Mouse (Mus musculus): Measurements from ENCODE around the gene Bbip1.
"Not testable (repeated sequence)": the region's sequence is repeated elsewhere in the genome, so short reads cannot be mapped to it uniquely, and the experiment has no call there.

The Bbip1 gene

DNA sequence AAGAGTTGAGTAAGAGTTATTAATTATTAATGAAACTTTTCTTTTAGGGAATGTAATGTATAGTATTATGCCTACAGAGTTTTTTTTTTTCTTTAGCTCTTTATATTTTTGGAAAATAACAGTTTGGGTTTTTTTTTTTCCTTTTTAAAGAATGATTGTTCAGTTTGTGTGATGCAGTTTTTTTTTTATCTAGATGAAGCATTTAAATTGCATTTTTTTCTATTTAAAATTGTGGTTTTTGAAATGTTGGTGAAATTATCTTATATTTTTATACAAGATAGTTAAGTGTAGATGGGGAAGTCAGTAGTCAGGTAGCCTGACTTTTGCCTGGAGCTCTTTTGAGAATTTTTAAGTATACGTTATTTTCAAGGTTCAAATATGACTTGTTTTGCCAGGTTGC is 17.7 kb downstream of the Bbip1 start:
- CTCF ChIA-PET: no interaction called here

DNA sequence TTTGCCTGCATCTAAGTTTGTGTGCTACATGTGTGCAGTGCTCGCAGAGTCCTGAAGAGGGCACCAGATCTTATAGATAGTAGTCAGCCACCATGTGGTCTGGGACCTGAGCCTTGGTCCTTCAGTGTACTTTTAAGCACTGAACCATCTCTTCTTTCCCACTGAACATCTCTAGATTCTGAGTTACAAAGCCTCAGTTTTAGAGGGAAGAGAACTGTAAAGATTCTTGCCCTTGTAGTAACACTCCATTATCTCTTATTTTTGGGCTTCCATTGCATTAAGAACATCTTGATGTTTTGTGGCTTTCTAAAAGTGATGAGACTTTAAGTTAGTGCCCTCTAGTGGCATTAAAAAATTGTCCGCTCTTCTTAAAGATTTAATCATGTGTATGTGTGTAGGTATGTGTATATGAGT is 19.1 kb downstream of the Bbip1 start:
- CTCF ChIA-PET: no interaction called here

DNA sequence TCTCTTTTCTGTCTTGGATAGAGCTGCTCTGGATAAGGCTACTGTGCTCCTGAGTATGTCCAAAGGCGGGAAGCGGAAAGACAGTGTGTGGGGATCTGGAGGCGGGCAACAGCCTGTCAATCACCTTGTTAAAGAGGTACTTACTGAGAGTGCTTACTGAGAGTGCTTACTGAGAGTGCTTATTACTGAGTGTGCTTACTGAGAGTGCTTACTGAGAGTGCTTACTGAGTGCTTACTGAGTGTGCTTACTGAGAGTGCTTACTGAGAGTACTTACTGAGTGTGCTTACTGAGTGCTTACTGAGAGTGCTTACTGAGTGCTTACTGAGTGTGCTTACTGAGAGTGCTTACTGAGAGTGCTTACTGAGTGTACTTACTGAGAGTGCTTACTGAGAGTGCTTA is 22.4 kb downstream of the Bbip1 start:
- CTCF ChIA-PET: not testable (repeated sequence)

DNA sequence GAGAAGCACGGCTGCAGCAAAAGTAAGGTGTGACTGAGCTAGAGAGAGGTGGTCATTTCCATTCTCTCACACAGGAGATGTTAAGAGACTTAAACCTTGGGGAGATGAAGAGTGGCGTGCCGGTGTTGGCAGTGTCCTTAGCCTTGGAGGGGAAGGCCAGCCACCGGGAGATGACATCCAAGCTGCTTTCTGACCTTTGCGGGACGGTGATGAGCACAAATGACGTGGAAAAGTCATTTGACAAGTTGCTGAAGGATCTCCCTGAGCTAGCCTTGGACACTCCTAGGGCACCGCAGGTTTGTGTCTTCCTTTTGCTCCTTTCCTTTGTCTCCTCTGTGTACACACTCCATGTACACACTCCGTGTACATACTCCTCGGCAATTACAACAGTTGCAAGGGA is 24.9 kb downstream of the Bbip1 start:
- CTCF ChIA-PET: interaction anchor here (0.6 kb wide), 1 partner anchor 9 kb away, joined by 12 read pairs; no protein-coding TSS in a partner anchor

DNA sequence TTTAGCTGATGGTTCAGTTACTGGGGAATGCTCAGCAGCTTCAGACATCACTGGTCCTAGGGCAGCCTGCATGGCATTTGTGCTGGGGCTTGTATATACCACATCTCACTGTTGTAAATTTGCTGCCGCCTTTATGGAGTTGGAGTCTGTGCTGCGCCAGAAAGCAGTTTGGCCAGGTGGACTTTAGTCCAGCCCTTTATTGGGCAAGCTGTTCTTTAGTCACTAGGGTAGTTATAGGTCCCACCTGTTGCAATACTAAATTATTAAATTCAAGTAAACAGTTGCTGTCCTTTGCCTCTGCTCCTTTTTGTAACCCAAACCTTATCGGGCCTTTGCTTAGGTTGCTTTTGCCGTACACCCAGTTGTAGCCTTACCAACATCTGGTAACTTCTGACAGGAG is 29.5 kb downstream of the Bbip1 start:
- CTCF ChIA-PET: no interaction called here

DNA sequence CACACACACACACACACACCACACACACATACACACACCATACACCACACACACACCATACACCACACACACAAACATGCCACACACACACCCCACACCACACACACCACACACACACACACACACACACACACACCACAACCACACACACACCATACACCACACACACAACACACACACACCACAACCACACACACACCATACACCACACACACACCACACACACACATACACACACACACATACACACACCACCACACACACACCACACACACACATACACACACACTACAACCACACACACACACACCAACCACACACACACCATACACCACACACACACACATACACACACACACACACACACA is 37.7 kb downstream of the Bbip1 start:
- CTCF ChIA-PET: interaction anchor here (1.0 kb wide), 1 partner anchor 17 kb away, joined by 3 read pairs; no protein-coding TSS in a partner anchor

DNA sequence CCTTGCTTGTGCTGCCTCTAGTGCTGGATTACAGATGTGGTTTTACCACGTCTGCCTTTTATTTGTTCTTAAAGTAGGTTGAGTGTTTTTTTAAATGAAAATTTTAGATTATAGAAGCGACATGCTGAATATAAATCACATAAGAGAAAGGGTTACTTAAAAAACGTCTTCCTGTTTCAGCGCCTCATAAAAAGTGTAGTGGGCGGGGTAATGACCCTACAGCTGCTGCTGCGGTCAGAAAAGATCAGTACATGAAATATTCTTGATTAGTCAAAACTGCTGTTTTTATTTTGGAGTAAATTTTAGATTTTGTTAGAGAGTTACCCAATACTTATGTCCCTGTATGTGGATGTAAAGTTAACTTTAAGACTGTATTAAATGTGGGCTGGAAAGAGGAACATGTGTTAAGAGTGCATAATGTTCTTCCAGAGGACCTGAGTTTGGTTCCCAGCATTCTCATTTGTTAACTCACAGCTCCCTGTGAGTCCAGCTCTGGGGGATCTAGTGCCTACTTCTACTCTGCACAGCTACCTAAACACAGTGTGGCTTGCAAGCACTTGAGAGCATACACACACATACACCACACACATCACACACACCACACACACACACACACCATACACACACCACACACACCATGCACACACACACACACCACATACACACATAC is 38.3 kb downstream of the Bbip1 start:
- CTCF ChIA-PET: interaction anchor here (1.0 kb wide), 1 partner anchor 17 kb away, joined by 3 read pairs; no protein-coding TSS in a partner anchor

DNA sequence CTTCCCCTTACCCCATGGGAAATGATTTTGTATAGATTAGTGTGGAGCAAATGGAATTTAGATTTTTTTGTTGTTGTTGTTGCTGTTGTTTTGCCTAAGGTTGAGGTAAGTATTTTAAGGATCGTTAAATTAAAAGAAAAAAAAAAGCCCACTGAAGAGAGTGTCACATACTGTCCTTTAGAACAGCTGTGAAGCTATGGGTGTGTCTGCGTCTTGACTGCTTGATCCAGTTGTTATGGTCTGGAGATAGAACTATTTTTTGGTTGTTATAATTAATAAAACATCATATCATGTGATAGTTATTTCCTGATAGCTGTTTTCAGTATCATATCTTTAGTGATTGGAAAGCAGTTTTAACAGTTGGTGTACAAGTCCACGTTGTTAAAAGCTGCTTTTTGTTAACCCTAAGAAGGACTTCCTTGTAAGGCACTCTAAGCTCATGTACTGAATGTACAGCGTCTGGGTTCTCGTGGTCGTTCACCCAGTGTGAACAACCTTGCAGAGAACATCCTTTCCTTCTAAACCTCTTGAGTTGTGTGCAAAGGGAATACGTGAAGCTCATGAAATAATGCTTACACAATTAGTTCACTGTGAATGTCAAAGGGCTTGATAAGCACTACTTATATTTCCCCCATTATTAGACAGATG is 39.5 kb downstream of the Bbip1 start:
- CTCF ChIA-PET: interaction anchor here (0.7 to 1.1 kb wide), 3 partner anchors 8 to 26 kb away, joined by 4 to 6 read pairs (median 4); no protein-coding TSS in a partner anchor

DNA sequence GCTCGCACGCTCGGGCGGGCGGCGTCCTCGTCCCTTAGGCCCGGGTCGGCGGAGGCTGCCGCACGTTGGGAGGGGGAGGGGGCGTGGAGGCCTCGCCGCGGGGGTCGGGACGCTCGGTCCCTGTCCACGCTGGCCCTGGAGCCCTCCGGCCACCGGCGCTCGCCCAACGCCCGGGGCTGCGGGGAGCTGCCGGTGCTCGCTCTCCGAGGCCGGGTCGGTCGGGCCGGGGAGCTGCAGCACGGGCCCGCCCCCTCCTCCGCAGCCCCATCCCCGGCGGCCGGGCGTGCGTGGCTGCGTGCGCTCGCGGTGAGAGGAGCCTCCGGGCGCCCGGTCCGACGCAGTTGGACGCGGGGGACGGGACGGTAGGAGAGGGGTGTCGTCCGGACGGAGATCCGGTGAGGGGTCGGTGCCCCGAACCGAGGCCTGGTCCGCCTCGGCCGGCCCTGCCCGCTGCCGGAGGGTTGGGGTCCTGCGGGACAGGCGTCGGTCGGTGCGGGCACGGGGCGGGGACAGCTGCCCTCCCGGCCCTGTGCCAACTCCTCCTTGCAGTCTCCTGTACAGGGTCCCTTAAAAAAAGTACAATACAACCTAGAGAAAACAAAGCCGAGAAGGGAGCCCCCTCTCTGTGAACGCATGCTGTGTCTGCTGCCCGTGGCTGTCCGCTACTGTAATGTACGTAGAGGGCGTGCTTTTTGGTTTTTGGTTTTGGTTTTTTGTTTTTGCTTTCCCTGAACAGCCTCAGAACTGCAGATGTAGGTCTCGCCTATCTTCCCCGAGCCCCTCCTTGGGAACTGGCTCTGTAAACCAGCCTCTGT is 40.7 kb downstream of the Bbip1 start:
- CTCF ChIA-PET: interaction anchor here (1.1 kb wide), 1 partner anchor 25 kb away, joined by 4 read pairs; no protein-coding TSS in a partner anchor

DNA sequence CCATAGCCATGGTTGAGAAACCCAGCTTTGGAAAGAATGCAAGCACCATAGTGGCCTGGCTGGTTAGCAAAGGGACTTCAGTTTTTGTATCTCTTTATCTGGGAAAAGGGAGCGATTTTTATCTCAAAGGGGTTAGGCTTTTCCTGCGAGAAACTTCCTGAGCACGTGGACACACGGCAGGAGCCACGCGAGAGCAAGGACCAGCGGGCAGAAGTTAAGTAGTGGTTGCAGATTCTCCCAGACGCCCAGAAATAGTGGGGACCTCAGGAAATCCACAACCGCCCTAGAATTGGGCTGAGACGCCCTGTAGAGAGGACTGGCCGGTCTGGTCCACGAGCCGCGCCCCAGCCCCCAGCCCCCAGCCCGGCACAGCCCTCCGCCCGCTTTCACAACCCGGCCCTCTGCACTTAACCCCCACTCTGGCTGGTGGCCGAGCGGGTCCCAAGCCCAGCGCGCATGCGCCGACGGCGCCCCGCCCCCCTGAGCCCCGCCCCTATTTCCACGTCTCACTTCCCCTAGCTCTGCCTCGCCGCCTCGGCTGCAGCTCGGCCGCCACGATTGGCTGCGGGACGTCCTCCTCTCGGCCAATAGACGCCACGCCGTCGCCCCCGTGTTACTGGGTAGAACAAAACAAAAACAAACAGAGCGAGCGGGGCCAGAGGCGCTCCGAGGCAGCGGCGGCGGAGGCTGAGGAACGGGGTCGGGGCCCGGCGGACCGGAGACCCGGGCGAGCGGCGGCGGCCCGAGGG is 41.5 kb downstream of the Bbip1 start:
- CTCF ChIA-PET: interaction anchor here (0.6 to 0.8 kb wide), 2 partner anchors 11 to 12 kb away, joined by 3 to 8 read pairs; no protein-coding TSS in a partner anchor

DNA sequence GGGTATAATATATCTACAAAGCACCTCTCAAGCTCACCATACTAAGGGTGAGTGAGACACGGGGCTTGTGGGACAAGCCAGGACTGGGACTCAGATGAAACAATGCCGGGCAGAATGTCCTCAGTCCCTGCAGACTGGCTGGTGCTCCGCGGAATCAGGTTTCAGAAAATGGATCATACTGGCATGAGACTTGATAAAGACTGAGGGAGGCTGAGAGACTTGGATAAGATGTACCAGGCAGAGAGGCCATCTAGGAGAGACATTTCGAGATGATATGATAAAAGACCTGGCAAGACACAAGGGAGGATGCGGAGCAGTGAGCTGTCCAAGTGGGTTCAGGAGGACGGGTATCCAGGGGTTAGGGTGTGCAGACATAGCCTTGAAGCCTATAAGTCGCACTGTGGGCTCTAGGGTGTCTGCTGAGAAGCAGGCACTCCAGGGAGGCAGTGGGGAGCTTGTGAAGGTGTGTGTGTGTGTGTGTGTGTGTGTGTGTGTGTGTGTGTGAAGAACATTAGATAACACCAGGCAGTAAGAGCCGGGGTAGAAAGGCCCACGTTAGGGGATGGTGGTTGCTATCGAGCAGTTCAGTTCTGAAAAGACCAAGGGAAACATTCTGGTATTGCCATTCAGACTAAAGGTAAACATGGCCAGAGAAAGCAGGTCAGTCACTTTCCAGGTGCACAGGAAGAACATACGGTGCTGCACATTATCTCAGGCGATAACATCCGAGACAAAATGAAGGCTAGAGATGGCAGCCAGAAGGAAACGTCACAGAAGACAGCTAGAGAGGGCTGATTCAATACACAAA is 42.3 kb downstream of the Bbip1 start:
- CTCF ChIA-PET: interaction anchor here (0.6 to 1.0 kb wide), 4 partner anchors 9 to 59 kb away, joined by 3 to 8 read pairs (median 4); no protein-coding TSS in a partner anchor

DNA sequence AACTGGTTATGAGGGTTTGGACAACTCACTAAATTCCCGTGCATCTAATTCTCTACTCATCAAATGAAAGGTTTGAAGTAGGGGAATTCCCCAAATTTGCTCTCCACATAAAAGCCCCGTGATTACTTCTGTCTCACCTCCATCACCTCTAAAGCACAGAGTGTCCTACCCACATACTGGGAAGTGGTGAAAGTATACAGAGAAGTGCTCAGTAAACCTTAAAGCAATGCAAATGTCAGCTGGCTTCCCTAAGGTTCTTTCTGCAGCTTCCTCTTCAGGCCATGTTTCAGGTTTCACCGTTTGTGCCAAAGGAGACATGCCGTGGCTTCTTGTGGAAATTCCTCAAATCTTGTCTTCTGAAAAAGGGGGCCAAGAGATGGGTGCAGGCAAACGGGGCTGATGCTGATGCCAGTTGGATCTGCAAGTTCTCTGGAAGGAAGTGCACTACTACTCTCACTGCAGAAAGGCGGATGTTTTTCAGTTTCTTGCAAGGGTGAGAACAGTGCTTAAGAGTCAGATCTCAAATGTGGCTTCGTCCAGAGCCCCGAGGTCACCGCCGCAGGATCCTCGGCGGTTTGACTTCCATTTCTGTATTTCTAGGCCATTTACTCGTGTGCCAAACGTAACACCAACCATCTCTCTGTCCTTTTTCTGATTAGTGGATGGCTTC is 44.4 kb downstream of the Bbip1 start:
- CTCF ChIA-PET: no interaction called here

DNA sequence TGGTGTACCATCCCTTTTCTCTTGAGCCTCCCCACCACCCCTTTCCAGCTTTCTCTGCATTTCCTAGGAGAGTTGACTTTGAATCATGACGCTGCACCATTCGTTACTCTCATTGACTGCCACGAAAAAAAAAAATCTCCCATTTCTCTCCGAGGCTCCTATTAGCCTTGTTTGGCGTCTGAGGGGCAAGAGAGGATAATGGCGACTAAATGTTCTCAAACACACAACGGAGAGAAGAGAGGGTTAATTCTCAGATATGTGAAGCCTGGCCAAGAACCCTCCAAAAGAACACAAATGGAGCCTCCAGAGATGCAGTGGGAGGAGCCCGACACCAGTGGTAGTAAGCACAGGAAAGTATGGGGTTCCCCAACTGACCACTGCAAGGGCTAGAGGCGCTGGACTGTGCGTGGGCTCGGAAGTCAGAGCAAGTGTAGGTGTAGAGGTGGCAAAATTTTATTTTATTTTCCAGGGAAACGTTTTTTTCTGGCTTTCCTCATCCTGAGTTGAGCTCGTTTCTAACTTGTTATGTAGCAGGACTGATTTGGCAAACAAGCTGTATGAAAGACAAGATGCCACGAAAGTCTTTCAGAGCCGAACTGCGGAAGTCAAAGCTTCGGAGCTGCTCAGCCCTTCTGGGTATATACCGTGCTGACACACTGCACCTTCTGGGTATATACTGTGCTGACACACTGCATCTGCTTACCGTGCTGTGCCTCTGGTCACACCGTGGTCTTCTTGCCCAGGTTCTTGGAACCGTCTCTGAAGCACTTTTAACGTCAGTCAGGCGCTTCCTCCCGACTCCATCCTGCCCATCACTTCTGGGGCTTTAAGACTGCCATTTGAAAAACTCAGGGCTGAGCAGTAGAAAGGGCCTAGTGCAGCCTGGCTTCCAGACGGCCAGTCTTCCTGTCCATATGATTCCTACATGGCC is 45.2 kb downstream of the Bbip1 start:
- CTCF ChIA-PET: no interaction called here

DNA sequence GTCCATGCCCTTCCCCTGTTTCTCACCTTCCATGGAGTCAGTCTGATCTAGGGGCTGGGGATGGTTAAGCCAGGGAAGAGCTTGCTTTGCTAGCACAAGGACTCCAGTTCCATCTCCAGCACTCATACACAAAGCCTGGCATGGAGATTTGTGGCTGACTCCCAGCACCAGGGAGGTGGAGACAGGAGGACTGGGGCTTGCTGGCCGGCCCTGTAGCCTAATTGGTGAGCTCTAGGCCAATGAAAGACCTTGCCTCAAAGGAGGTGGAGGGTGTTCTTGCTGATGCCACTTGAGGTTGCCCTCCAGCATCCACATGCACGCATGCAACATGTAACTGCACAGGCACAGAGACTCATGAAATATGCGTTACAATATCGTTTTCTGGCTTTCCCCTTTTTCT is 45.9 kb downstream of the Bbip1 start:
- CTCF ChIA-PET: no interaction called here

DNA sequence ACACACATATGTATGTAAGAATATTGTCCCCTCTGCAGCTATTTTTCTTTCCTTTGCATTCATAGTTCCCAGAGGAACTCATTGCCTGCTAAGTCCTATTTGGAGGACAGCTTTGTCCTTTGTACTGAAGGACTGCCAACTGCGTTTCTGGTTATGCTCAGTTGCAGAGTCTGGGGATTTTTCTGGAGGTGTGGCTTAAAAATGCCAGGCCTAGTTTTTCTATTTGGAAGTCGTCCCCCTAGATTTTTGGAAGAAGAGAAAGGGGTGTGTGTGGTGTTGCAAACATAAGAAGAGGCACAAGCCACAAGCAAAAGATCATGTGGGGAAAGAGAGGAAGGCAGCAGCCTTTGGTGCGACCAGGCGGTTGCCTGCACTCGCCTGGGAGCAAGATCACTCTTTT is 46.4 kb downstream of the Bbip1 start:
- CTCF ChIA-PET: no interaction called here

DNA sequence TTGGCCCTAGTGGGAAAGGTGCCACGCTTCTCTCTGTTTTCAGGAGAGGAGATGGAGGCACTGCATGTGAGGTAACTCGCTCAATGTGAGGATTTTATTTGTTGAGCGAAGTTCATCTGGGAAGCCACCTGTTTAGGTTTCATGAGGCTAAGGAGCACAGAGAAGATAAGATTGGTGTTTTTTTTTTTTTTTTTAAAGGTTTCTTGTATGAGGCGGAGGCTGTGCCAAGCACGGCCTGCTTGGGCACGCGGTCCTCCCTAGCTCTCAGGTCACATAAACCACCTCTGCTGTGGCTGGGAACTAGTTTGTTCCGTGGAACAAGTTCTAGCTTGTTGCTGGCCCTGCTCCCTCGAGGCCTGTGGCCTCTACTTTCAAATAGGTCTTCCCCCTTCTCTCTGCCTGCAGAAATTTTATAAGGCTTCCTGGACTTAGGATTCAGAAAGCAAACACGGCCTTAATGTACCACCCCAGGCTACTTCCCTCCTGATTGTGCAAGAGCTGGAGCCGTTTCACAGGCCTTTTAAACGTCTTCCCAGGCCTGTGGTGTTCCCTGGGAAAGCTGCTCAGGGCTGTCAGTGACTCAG is 49.8 kb downstream of the Bbip1 start:
- CTCF ChIA-PET: interaction anchor here (0.6 kb wide), 1 partner anchor 87 kb away, joined by 10 read pairs; no protein-coding TSS in a partner anchor

DNA sequence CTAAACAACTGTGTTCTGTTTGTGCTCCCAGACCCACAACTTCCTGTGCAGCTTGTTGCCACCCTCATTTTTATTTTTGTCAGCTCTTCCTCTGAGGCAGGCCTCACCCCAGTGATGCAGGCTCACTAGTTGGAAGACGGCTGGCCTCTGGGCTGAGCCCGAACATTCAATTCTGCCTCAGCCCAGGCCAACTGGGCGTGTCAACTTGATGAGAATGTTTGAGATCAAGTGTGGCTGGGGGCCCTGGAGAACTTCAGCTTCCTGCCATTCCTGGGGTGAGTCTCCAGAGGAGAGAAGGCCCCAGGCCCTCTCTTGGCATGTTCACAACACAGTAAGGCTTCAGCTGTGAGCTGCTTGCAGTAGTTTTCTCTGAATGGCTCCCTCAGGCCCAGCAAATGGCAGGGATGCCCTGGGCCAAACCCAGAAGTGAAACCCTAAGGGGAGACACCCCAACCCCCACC is 50.7 kb downstream of the Bbip1 start:
- CTCF ChIA-PET: interaction anchor here (0.5 to 1.0 kb wide), 3 partner anchors 8 to 42 kb away, joined by 3 to 15 read pairs (median 3); no protein-coding TSS in a partner anchor

DNA sequence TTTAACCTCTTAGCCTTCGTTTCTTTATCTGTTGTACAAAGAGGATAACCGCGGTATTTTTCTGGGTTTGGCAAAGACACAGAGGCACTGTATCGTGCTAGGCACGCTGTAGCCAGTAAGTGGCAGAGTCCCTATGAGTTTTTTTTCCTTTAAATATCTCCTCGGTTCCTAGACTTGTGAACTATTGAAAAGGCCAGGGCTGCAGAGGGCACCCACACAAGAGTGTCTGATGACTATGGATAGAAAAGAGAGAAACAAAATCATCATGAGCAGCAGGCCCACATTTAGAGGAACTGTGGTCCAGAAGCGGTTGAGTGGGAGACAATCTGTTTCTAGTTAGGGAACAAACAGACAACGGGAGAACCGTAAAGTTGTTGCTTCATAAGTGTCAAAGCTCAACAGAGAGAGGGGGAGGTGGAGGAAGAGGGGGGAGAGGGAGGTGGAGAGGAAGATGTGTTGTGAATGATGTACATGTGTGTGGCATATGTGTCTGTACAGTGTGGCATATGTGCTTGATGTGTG is 51.5 kb downstream of the Bbip1 start:
- CTCF ChIA-PET: interaction anchor here (0.5 to 1.0 kb wide), 3 partner anchors 9 to 43 kb away, joined by 3 to 8 read pairs (median 3); no protein-coding TSS in a partner anchor

All from spleen, embryonic (tissue).